Mouse (Mus musculus) stomach, postnatal 0 days (tissue): ENCODE measurements around the gene Cldn14.
A peak's percentile ranks its signal among the peaks of the same experiment; 100 is the strongest.

Source experiments
- CTCF ChIP-seq: IDR thresholded peaks from 2 replicates; pipeline ENCODE4 v1.5.1; 2016; ENCODE audit warnings: antibody characterized with exemption, low read depth, mild to moderate bottlenecking, moderate library complexity
- EP300 ChIP-seq: optimal IDR thresholded peaks from 2 replicates; pipeline ENCODE3; 2016; ENCODE audit warnings: antibody characterized with exemption

DNA sequence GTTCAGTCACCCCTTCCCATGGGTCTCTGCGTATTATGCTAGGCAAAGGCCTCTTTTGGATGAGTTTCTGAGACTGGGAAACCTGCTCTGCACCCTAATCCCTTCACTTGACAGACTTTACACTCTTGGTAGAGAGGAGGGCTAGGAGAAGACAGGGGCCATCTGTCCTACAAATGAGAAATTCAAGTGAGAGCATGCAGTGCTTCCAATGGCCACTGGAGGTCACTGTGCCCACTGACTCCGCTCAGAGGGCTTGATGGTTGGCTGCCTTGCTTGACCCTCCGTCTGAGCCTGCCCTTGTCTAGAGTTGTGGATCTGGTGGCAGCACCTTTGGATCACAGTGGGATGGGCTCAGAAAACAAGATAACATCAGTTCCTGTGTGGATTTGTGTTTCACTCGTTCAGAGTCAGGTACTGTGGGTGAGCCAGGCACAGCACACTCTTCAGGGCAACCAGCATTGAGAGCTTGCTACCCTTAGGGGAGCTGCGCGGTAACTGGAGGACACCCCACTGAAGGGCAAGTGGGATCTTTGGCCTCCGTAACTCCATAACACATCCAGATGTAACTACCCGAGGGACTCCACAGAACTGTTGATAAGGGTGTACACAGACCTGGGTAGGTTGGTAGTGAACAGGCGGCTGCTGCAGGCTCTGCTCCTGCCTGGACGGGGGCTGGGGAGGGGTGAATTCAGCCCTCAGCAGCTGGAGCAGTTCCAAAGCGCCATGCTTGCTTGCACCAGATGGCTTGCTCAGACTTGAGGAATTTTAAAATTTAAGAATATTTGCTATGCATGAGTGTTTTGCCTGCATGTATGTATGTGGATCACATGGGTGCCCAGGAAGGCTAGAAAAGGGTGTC is 102.3 kb downstream of the Cldn14 start:
- TF ChIP-seq CTCF (peak; percentile 97), EP300 (no peak)
